22 mouse cellular contexts compared by ENCODE assay signal in genomic region chr16:35967319-35967718, GRCm38 (mm10). TPM values are rescaled to one million over a fixed set of nuclear protein-coding genes. Genes with fewer than 3 reads are reported as not detected.
DNase-seq lines count a peak whose midpoint lies in the region; ATAC-seq and TF ChIP-seq lines count a peak whose summit lies in the region.
"Had no signal": no experiment of that assay in that cellular context is flagged by ENCODE, and none has a peak within 500 bp of the region (broad histone marks: within the 10 kb centered on the region; RNA-seq: fewer than 3 reads in every experiment).

No protein-coding gene starts in this region.

- peak; percentile 18; the same call in 1 of the 2 replicates for TF ChIP-seq CTCF in gastrocnemius, adult 2 months (IDR thresholded peaks at IDR 0.05)
- peak; percentile 33 for TF ChIP-seq CTCF in liver, postnatal 0 days (IDR thresholded peaks at IDR 0.05; ENCODE audit: low read depth)
- TF ChIP-seq CTCF in E14TG2a.4 (conservative IDR thresholded peaks at IDR 0.05; ENCODE audit: low read length): no peak
- no peak; the same call in 1 of the 2 replicates for TF ChIP-seq CTCF in brain, embryonic 14.5 days (IDR thresholded peaks at IDR 0.05; ENCODE audit: borderline replicate concordance, extremely low read depth, insufficient read depth, insufficient read length)

- no peak for ATAC-seq in liver, postnatal 0 days
- ATAC-seq in erythroblast, adult 5-6 weeks (replicated peaks; ENCODE audit: low FRiP score, poor library complexity, severe bottlenecking): no peak

- no peaks in the 10 kb centered on the region for H3K27me3 ChIP-seq in liver, postnatal 0 days (ENCODE audit: insufficient read depth, low read length)
- no peaks in the 10 kb centered on the region for H3K27me3 ChIP-seq in E14TG2a.4 (ENCODE audit: insufficient read depth, low read length)
- H3K27me3 ChIP-seq: embryonic facial prominence, embryonic 15.5 days; limb, embryonic 13.5 days; megakaryocyte, embryonic 14.5 days had no signal

- whole genome bisulfite sequencing in liver, postnatal 0 days (ENCODE audit: insufficient replicate concordance): 80% methylated on average over 4 of the region's 4 CpGs

- H3K36me3 ChIP-seq in liver, postnatal 0 days (replicated peaks; ENCODE audit: insufficient read depth, low read length): peaks cover 68% of the 10 kb centered on the region
- H3K36me3 ChIP-seq in E14TG2a.4 (ENCODE audit: insufficient read depth, low read length): peaks cover 11% of the 10 kb centered on the region
- H3K36me3 ChIP-seq: embryonic facial prominence, embryonic 15.5 days; forebrain, embryonic 10.5 days; limb, embryonic 13.5 days had no signal

- H3K4me1 ChIP-seq in liver, postnatal 0 days (ENCODE audit: insufficient read depth): no peaks in the 10 kb centered on the region
- peaks cover 72% of the 10 kb centered on the region for H3K4me1 ChIP-seq in E14TG2a.4 (replicated peaks; ENCODE audit: low read depth, low read length)
- H3K4me1 ChIP-seq: embryonic facial prominence, embryonic 15.5 days; forebrain, embryonic 10.5 days; limb, embryonic 13.5 days; megakaryocyte, embryonic 14.5 days had no signal

- no peak overlapping the region for H3K27ac ChIP-seq in gastrocnemius, adult 2 months
- no peak overlapping the region for H3K27ac ChIP-seq in liver, postnatal 0 days (ENCODE audit: low read depth)
- H3K27ac ChIP-seq: embryonic facial prominence, embryonic 15.5 days; forebrain, embryonic 10.5 days; limb, embryonic 13.5 days; liver, embryonic 14.5 days had no signal

- TF ChIP-seq EP300 in liver, postnatal 0 days (IDR thresholded peaks at IDR 0.05; ENCODE audit: low read depth): no peak

- H3K9ac ChIP-seq in liver, postnatal 0 days (replicated peaks): no peak overlapping the region
- H3K9ac ChIP-seq: embryonic facial prominence, embryonic 15.5 days; limb, embryonic 13.5 days; liver, embryonic 14.5 days had no signal

- no peaks in the 10 kb centered on the region for H3K9me3 ChIP-seq in liver, postnatal 0 days (ENCODE audit: low read length)
- peaks cover 6% of the 10 kb centered on the region; the same call in 1 of the 2 replicates for H3K9me3 ChIP-seq in E14TG2a.4 (ENCODE audit: low read length)
- H3K9me3 ChIP-seq: embryonic facial prominence, embryonic 15.5 days; forebrain, embryonic 10.5 days; limb, embryonic 13.5 days; megakaryocyte, embryonic 14.5 days had no signal

- no peak for TF ChIP-seq POLR2A in brain, embryonic 14.5 days (IDR thresholded peaks at IDR 0.05; ENCODE audit: borderline replicate concordance, extremely low read depth, insufficient read depth, insufficient read length, poor library complexity, severe bottlenecking)

- no peak overlapping the region for H3K4me2 ChIP-seq in liver, postnatal 0 days (ENCODE audit: low read depth, low read length)
- H3K4me2 ChIP-seq: embryonic facial prominence, embryonic 15.5 days; limb, embryonic 13.5 days had no signal

- no peak overlapping the region for H3K4me3 ChIP-seq in gastrocnemius, adult 2 months
- no peak overlapping the region for H3K4me3 ChIP-seq in liver, postnatal 0 days (ENCODE audit: low read depth, low read length)
- peak overlapping the region; percentile 23; the same call in 1 of the 2 replicates for H3K4me3 ChIP-seq in E14TG2a.4 (replicated peaks; ENCODE audit: low read length)
- H3K4me3 ChIP-seq: embryonic facial prominence, embryonic 15.5 days; forebrain, embryonic 10.5 days; limb, embryonic 13.5 days; megakaryocyte, embryonic 14.5 days had no signal

- no peak for DNase-seq in gastrocnemius, adult 2 months
- DNase-seq in gastrocnemius, adult 8-10 months (ENCODE audit: low spot score in 2 of 2): no peak
- DNase-seq in liver, postnatal 0 days: no peak
- DNase-seq in liver: no peak
- DNase-seq in brain, embryonic 14.5 days (ENCODE audit: low read depth): peak; percentile 23
- DNase-seq in urinary bladder, postnatal 14 days (ENCODE audit: low spot score): no peak
- DNase-seq: adrenal gland, postnatal 25 days; cerebellum, adult 11-12 months; cerebellum, postnatal 36 days; gastrocnemius, postnatal 10 days; heart, adult 18-20 months; kidney, adult 9 months; kidney, postnatal 4 days; right cerebral cortex, adult 18-20 months; thymus, postnatal 36 days had no signal

- intact Hi-C loops in gastrocnemius, adult 2 months (cut with DNase I): no loop called here

RNA-seq across cellular contexts. Expression of gene Kpna1, which starts 11.2 kb away (rescaled TPM):
- 100 to 1,000 TPM; 176 to 180 TPM for total RNA-seq in gastrocnemius, adult 2 months (2021)
- 100 to 1,000 TPM; 164 to 190 (median 172) TPM for total RNA-seq in gastrocnemius, adult 8-10 months (2022)
- polyA plus RNA-seq in liver, postnatal 0 days (2015; fragmentation: Nextera tagmentation; extraction: Ambion mirVana): 14.8 and 17.6 TPM in 2 replicates
- polyA plus RNA-seq in brain, embryonic 14.5 days (2012; rRNA removed): 31.6 and 45.6 TPM in 2 replicates
- 29.8 and 43.5 TPM in 2 replicates for total RNA-seq in erythroblast, adult 5-6 weeks (2015; ENCODE audit: low replicate concordance)
- 34.3 and 55.9 TPM in 2 replicates for total RNA-seq in erythroblast, adult 5-6 weeks (2017; ENCODE audit: low replicate concordance)

RNA-seq across cellular contexts. Expression of gene Dtx3l, which starts 28.4 kb away (rescaled TPM):
- 1 to 10 TPM; 3.3 to 4.5 TPM for total RNA-seq in gastrocnemius, adult 2 months (2021)
- 1 to 10 TPM; 3.2 to 4.3 (median 4.1) TPM for total RNA-seq in gastrocnemius, adult 8-10 months (2022)
- polyA plus RNA-seq in liver, postnatal 0 days (2015; fragmentation: Nextera tagmentation; extraction: Ambion mirVana): 15.8 and 16.3 TPM in 2 replicates
- polyA plus RNA-seq in brain, embryonic 14.5 days (2012; rRNA removed): 0.92 and 1.3 TPM in 2 replicates
- 13.3 and 15.0 TPM in 2 replicates for total RNA-seq in erythroblast, adult 5-6 weeks (2015; ENCODE audit: low replicate concordance)
- total RNA-seq in erythroblast, adult 5-6 weeks (2017; ENCODE audit: low replicate concordance): 25.2 and 25.4 TPM in 2 replicates

RNA-seq across cellular contexts. Expression of gene Parp9, which starts 29.0 kb away (rescaled TPM):
- total RNA-seq in gastrocnemius, adult 2 months (2021): 1 to 10 TPM; 3.7 to 4.9 TPM
- total RNA-seq in gastrocnemius, adult 8-10 months (2022): 1 to 10 TPM; 2.6 to 4.1 (median 3.3) TPM
- 21.8 and 23.4 TPM in 2 replicates for polyA plus RNA-seq in liver, postnatal 0 days (2015; fragmentation: Nextera tagmentation; extraction: Ambion mirVana)
- polyA plus RNA-seq in brain, embryonic 14.5 days (2012; rRNA removed): 1.4 TPM in 2 replicates
- total RNA-seq in erythroblast, adult 5-6 weeks (2015; ENCODE audit: low replicate concordance): 21.3 and 23.0 TPM in 2 replicates
- total RNA-seq in erythroblast, adult 5-6 weeks (2017; ENCODE audit: low replicate concordance): 30.7 and 41.3 TPM in 2 replicates

Comparison
In these comparisons a context has a peak if more than half of its experiments do, and no peak if none do; other contexts are left out.
1. CTCF ChIP-seq: peak in gastrocnemius, adult 2 months (single experiment) and liver, postnatal 0 days (single experiment); none in E14TG2a.4 (single experiment) and brain, embryonic 14.5 days (single experiment).